Mouse (Mus musculus) neural tube, embryonic 11.5 days (tissue): ENCODE measurements around the gene Matn3. TPM values are rescaled to one million over a fixed set of nuclear protein-coding genes. Genes with fewer than 3 reads are reported as not detected.

Source experiments
- ATAC-seq: fragments of 200-750 bp; cut with Nextera tagmentation; 2 replicates; pipeline ENCODE4 v1.8.0; 2017; ENCODE audit warnings: moderate number of reproducible peaks, mild to moderate bottlenecking, moderate TSS enrichment, moderate library complexity; ENCODE audit not compliant: insufficient read depth, low FRiP score, low TSS enrichment
- DNase-seq: peaks from one replicate; pipeline ENCODE4 v3.0.0-alpha.2; 2015; ENCODE audit warnings: low spot score
- H3K27ac ChIP-seq: fragments of 300-500 bp; sonication (generic); 2 replicates; pipeline ENCODE4 v1.5.1; 2014; ENCODE audit warnings: low read depth, mild to moderate bottlenecking, low read length
- H3K27me3 ChIP-seq: fragments of 300-500 bp; sonication (generic); 2 replicates; pipeline ENCODE4 v1.6.1; 2014; ENCODE audit warnings: mild to moderate bottlenecking, low read length, mixed read lengths; ENCODE audit not compliant: control insufficient read depth, insufficient read depth
- H3K36me3 ChIP-seq: fragments of 300-500 bp; sonication (generic); 2 replicates; pipeline ENCODE4 v1.6.1; 2014; ENCODE audit warnings: mild to moderate bottlenecking, low read length, moderate library complexity, mixed read lengths; ENCODE audit not compliant: control insufficient read depth, insufficient read depth
- H3K4me1 ChIP-seq: fragments of 300-500 bp; sonication (generic); 2 replicates; pipeline ENCODE4 v1.6.1; 2014; ENCODE audit warnings: low read length, mixed read lengths; ENCODE audit not compliant: control insufficient read depth, insufficient read depth
- H3K4me2 ChIP-seq: fragments of 300-500 bp; sonication (generic); 2 replicates; pipeline ENCODE4 v1.6.1; 2014; ENCODE audit warnings: low read depth, mild to moderate bottlenecking, moderate library complexity
- H3K4me3 ChIP-seq: fragments of 300-500 bp; sonication (generic); 2 replicates; pipeline ENCODE4 v1.5.1; 2014; ENCODE audit warnings: low read depth, low read length
- H3K9ac ChIP-seq: fragments of 300-500 bp; sonication (generic); 2 replicates; pipeline ENCODE4 v1.6.1; 2014; ENCODE audit warnings: mild to moderate bottlenecking, low read length
- H3K9me3 ChIP-seq: fragments of 300-500 bp; sonication (generic); 2 replicates; pipeline ENCODE4 v1.6.1; 2016; ENCODE audit warnings: low read length; ENCODE audit not compliant: control insufficient read depth
- WGBS: fragments of 180-500 bp; shearing (Covaris S2); extraction: QIAGEN DNeasy Blood & Tissue Kit; methylation state at CpG from one replicate; pipeline ENCODE4 v1.1.7; 2014; 5-methylcytosine and 5-hydroxymethylcytosine counted together
- polyA plus RNA-seq: library from polyadenylated mRNA; unstranded; fragments of >200 nt; fragmentation: Nextera tagmentation; extraction: Ambion mirVana; gene quantifications from 2 replicates; pipeline ENCODE4 v1.2.1, GENCODE M21; 2014

Gene Matn3
- polyA plus RNA-seq, 1 experiment from 2014 or later, result 2.7 TPM

GRCm38 (mm10) chr12:8913701-8914340, 33.9 kb upstream of the Matn3 start:
- no peaks in the 10 kb centered on the region for H3K36me3 ChIP-seq
- ATAC-seq, result 0 out of 2 replicates have a peak, but pooled peaks have one; percentile 42
- H3K4me1 ChIP-seq, result peaks cover 23% of the 10 kb centered on the region
- DNase-seq, result peak; percentile 40
- H3K9me3 ChIP-seq, result no peaks in the 10 kb centered on the region
- H3K27me3 ChIP-seq, result no peaks in the 10 kb centered on the region
- H3K9ac ChIP-seq, result no peak overlapping the region
- WGBS, result 50% methylated on average over 9 of the region's 9 CpGs
- H3K4me2 ChIP-seq, result no peak overlapping the region
- H3K4me3 ChIP-seq, result no peak overlapping the region
- peak overlapping the region; percentile 87 for H3K27ac ChIP-seq

GRCm38 (mm10) chr12:8916378-8916777, 31.4 kb upstream of the Matn3 start:
- peaks cover 23% of the 10 kb centered on the region for H3K4me1 ChIP-seq
- DNase-seq, result no peak
- peak overlapping the region; percentile 49; the same call in 1 of the 2 replicates for H3K27ac ChIP-seq
- 45% methylated on average over 5 of the region's 5 CpGs for WGBS
- no peaks in the 10 kb centered on the region for H3K36me3 ChIP-seq
- no peaks in the 10 kb centered on the region for H3K27me3 ChIP-seq
- no peak; the same call in 1 of the 2 replicates for ATAC-seq
- H3K4me3 ChIP-seq, result no peak overlapping the region
- no peaks in the 10 kb centered on the region for H3K9me3 ChIP-seq
- 0 out of 2 replicates have a peak overlapping the region, but pooled peaks have one; percentile 18 for H3K9ac ChIP-seq
- H3K4me2 ChIP-seq, result no peak overlapping the region

- ATAC-seq (no peak), DNase-seq (no peak)
- peaks cover 14% of the 10 kb centered on the region for H3K4me1 ChIP-seq
- no peak overlapping the region for H3K9ac ChIP-seq
- H3K27me3 ChIP-seq, result no peaks in the 10 kb centered on the region
- H3K9me3 ChIP-seq, result no peaks in the 10 kb centered on the region
- no peak overlapping the region for H3K4me3 ChIP-seq
- WGBS, result 98% methylated on average over 3 of the region's 3 CpGs
- H3K4me2 ChIP-seq, result no peak overlapping the region
- H3K36me3 ChIP-seq, result no peaks in the 10 kb centered on the region
- no peak overlapping the region for H3K27ac ChIP-seq
Observed at GRCm38 (mm10) chr12:8919231-8919630, 28.5 kb upstream of the Matn3 start.

GRCm38 (mm10) chr12:8920996-8921393, 26.7 kb upstream of the Matn3 start:
- Histone ChIP-seq H3K4me3 (peak overlapping the region; percentile 81; the same call in 1 of the 2 replicates), H3K9me3 (no peaks in the 10 kb centered on the region), H3K4me2 (peak overlapping the region; percentile 19), H3K9ac (peak overlapping the region; percentile 91), H3K4me1 (peaks cover 16% of the 10 kb centered on the region), H3K36me3 (peaks cover under 1% of the 10 kb centered on the region; the same call in 1 of the 2 replicates), H3K27ac (peak overlapping the region; percentile 83), H3K27me3 (no peaks in the 10 kb centered on the region)
- no peak for ATAC-seq
- no peak for DNase-seq
- 45% methylated on average over 1 of the region's 1 CpGs for WGBS

GRCm38 (mm10) chr12:8921394-8922368, 26.0 kb upstream of the Matn3 start, which contains the start of gene Laptm4a:
Gene Laptm4a, plus strand, starts transcription at chr12:8921664.
- ATAC-seq (peak; percentile 98), DNase-seq (peak; percentile 99)

GRCm38 (mm10) chr12:8922369-8923124, 25.2 kb upstream of the Matn3 start:
- peaks cover 3% of the 10 kb centered on the region; the same call in 1 of the 2 replicates for H3K36me3 ChIP-seq
- no peak for DNase-seq
- H3K4me3 ChIP-seq, result peak overlapping the region; percentile 81
- peak overlapping the region; percentile 91 for H3K9ac ChIP-seq
- H3K9me3 ChIP-seq, result no peaks in the 10 kb centered on the region
- peaks cover 13% of the 10 kb centered on the region for H3K4me1 ChIP-seq
- ATAC-seq, result no peak
- 5% methylated on average over 30 of the region's 30 CpGs for WGBS
- peak overlapping the region; percentile 83 for H3K27ac ChIP-seq
- H3K27me3 ChIP-seq, result no peaks in the 10 kb centered on the region
- peak overlapping the region; percentile 76 for H3K4me2 ChIP-seq

More at GRCm38 (mm10) chr12:8921394-8922368, 26.0 kb upstream of the Matn3 start, which contains the start of gene Laptm4a:
- Histone ChIP-seq H3K27ac (peak within 1 kb of the TSS; percentile 83), H3K4me1 (peaks cover 13% of the 10 kb centered on the region), H3K27me3 (no peaks in the 10 kb centered on the region), H3K9me3 (no peaks in the 10 kb centered on the region), H3K4me3 (peak within 1 kb of the TSS; percentile 81), H3K9ac (peak within 1 kb of the TSS; percentile 91), H3K4me2 (peak within 1 kb of the TSS; percentile 76), H3K36me3 (peaks cover 3% of the 10 kb centered on the region; the same call in 1 of the 2 replicates)
- under 1% methylated on average over 73 of the region's 73 CpGs for WGBS

GRCm38 (mm10) chr12:8923125-8923410, 24.7 kb upstream of the Matn3 start:
- Histone ChIP-seq H3K4me1 (peaks cover 13% of the 10 kb centered on the region), H3K4me2 (peak overlapping the region; percentile 76), H3K4me3 (peak overlapping the region; percentile 81), H3K9me3 (no peaks in the 10 kb centered on the region), H3K27ac (no peak overlapping the region), H3K27me3 (no peaks in the 10 kb centered on the region), H3K36me3 (peaks cover 3% of the 10 kb centered on the region; the same call in 1 of the 2 replicates), H3K9ac (peak overlapping the region; percentile 91)
- DNase-seq (no peak), ATAC-seq (no peak)
- 35% methylated on average over 5 of the region's 5 CpGs for WGBS

- peak overlapping the region; percentile 76 for H3K4me2 ChIP-seq
- H3K36me3 ChIP-seq, result peaks cover 3% of the 10 kb centered on the region; the same call in 1 of the 2 replicates
- ATAC-seq, result no peak
- WGBS, result 58% methylated on average over 2 of the region's 2 CpGs
- peak overlapping the region; percentile 81 for H3K4me3 ChIP-seq
- DNase-seq, result no peak
- H3K4me1 ChIP-seq, result peaks cover 13% of the 10 kb centered on the region
- H3K9me3 ChIP-seq, result no peaks in the 10 kb centered on the region
- no peak overlapping the region; the same call in 1 of the 2 replicates for H3K9ac ChIP-seq
- no peak overlapping the region for H3K27ac ChIP-seq
- no peaks in the 10 kb centered on the region for H3K27me3 ChIP-seq
Observed at GRCm38 (mm10) chr12:8923603-8924002, 24.1 kb upstream of the Matn3 start.
